Mouse (Mus musculus) forebrain, embryonic 14.5 days (tissue): Measurements from ENCODE around the gene Ltb4r2. TPM values are rescaled to one million over a fixed set of nuclear protein-coding genes. Genes with fewer than 3 reads are reported as not detected.

Source experiments
- ATAC-seq: fragments of 200-750 bp; cut with Nextera tagmentation; 2 replicates; pipeline ENCODE4 v1.8.0; 2017; ENCODE audit warnings: mild to moderate bottlenecking, moderate library complexity
- DNase-seq: peaks from one replicate; pipeline ENCODE4 v3.0.0-alpha.2; 2015; ENCODE audit warnings: low spot score
- H3K27ac ChIP-seq: fragments of 300-500 bp; sonication (generic); 2 replicates; pipeline ENCODE4 v1.5.1; 2014; ENCODE audit warnings: low read depth, mild to moderate bottlenecking, control low read depth, low read length, moderate library complexity
- H3K27me3 ChIP-seq: fragments of 300-500 bp; sonication (generic); replicated peaks from 2 replicates; pipeline ENCODE4 v1.6.1; 2014; ENCODE audit warnings: low read length, control low read depth, mixed read lengths; ENCODE audit not compliant: control insufficient read depth, insufficient read depth
- H3K36me3 ChIP-seq: fragments of 300-500 bp; sonication (generic); 2 replicates; pipeline ENCODE4 v1.6.1; 2014; ENCODE audit warnings: low read length, control low read depth; ENCODE audit not compliant: control insufficient read depth, insufficient read depth
- H3K4me1 ChIP-seq: fragments of 300-500 bp; sonication (generic); 2 replicates; pipeline ENCODE4 v1.6.1; 2014; ENCODE audit warnings: antibody characterized with exemption, low read length, control low read depth; ENCODE audit not compliant: control insufficient read depth, insufficient read depth
- H3K4me2 ChIP-seq: fragments of 300-500 bp; sonication (generic); 2 replicates; pipeline ENCODE4 v1.6.1; 2014; ENCODE audit warnings: mild to moderate bottlenecking, control low read depth, low read length
- H3K4me3 ChIP-seq: fragments of 300-500 bp; sonication (generic); 2 replicates; pipeline ENCODE4 v1.5.1; 2014; ENCODE audit warnings: low read depth, low read length, control low read depth
- H3K9ac ChIP-seq: fragments of 300-500 bp; sonication (generic); 2 replicates; pipeline ENCODE4 v1.6.1; 2014; ENCODE audit warnings: mild to moderate bottlenecking, low read length, control low read depth, moderate library complexity
- H3K9me3 ChIP-seq: fragments of 300-500 bp; sonication (generic); replicated peaks from 2 replicates; pipeline ENCODE4 v1.6.1; 2016; ENCODE audit warnings: low read length, control low read depth, mixed read lengths; ENCODE audit not compliant: control insufficient read depth
- WGBS: fragments of 180-500 bp; shearing (Covaris S2); extraction: QIAGEN DNeasy Blood & Tissue Kit; methylation state at CpG from one replicate; pipeline ENCODE4 v1.1.7; 2014; 5-methylcytosine and 5-hydroxymethylcytosine counted together
- polyA plus RNA-seq: library from polyadenylated mRNA; unstranded; fragments of >200 nt; fragmentation: Nextera tagmentation; extraction: Ambion mirVana; gene quantifications from 2 replicates; pipeline ENCODE4 v1.2.1, GENCODE M21; 2014

Gene Ltb4r2
- polyA plus RNA-seq, 1 experiment from 2014 or later, result 0.14 TPM

DNA sequence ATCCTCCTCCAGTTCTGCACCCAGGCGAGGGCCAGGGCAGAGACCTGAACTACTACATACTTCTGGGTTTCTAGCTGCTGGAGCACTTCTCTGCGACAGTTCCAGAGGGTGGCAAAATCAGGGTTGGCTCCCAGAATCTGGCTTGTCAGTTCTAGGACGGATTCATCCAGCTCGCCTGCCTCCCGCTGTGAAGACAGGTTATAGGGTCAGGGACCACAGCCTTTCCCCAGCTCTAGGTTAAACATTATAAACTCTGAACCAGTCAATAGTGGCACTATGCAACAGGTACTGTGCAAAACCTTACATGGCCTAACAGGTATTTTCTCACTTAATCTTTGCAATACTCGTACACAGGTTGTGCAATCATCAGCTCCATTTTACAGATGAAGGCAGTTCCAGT is 40.2 kb upstream of the Ltb4r2 start:
- DNase-seq, result no peak
- Histone ChIP-seq H3K4me2 (peak overlapping the region; percentile 75), H3K36me3 (peaks cover 27% of the 10 kb centered on the region), H3K9me3 (no peaks in the 10 kb centered on the region), H3K27me3 (no peaks in the 10 kb centered on the region), H3K9ac (no peak overlapping the region), H3K4me1 (no peaks in the 10 kb centered on the region), H3K4me3 (peak overlapping the region; percentile 77), H3K27ac (no peak overlapping the region)
- WGBS, result 76% methylated on average over 6 of the region's 6 CpGs
- no peak for ATAC-seq

DNA sequence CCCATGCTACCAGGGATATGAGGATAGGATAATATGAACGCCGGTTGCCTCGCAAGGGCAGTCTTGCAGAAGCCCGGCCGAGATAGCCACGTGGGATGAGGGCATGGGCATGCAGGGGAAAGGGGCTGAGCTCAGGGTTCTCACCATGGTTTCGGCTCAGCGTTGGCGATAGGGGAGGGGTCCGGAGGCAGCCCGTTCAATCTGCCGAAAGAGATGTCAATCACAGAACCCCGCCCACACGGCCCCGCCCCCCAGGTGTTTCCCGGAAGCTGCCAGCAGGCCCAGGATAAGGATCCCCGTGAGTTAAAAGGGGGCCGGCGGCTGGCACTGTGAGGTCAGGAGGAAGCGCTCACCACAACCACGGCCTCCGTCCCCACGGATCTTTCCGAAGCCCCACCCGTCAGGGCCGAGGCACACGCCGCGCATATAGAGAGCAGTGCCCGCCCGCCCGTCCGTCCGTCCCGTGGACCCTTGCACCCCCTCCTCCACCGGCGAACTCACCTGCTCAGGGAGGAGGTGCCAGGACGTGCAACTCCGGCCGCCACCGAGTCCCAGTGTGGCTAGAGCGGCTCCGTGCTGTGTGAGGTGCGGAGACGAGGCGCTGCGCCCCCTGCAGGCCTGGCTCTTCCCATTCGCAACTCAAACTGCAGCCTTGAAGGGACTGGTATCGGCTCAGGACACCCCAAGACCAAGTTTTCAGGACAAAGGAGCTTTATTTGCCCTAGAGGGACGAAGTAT is 39.4 kb upstream of the Ltb4r2 start, which contains the start of gene Rabggta:
TSS of gene Rabggta (minus strand) at position 564 of the 738 bp plus-strand sequence.
- ATAC-seq (peak; percentile 97), DNase-seq (peak; percentile 96)
- H3K36me3 ChIP-seq, result peaks cover 22% of the 10 kb centered on the region
- H3K27ac ChIP-seq, result peak within 1 kb of the TSS; percentile 84
- H3K9me3 ChIP-seq, result no peaks in the 10 kb centered on the region
- H3K4me3 ChIP-seq, result peak within 1 kb of the TSS; percentile 77
- peak within 1 kb of the TSS; percentile 87 for H3K9ac ChIP-seq
- under 1% methylated on average over 50 of the region's 50 CpGs for WGBS
- H3K4me1 ChIP-seq, result no peaks in the 10 kb centered on the region
- no peaks in the 10 kb centered on the region for H3K27me3 ChIP-seq
- peak within 1 kb of the TSS; percentile 75 for H3K4me2 ChIP-seq

DNA sequence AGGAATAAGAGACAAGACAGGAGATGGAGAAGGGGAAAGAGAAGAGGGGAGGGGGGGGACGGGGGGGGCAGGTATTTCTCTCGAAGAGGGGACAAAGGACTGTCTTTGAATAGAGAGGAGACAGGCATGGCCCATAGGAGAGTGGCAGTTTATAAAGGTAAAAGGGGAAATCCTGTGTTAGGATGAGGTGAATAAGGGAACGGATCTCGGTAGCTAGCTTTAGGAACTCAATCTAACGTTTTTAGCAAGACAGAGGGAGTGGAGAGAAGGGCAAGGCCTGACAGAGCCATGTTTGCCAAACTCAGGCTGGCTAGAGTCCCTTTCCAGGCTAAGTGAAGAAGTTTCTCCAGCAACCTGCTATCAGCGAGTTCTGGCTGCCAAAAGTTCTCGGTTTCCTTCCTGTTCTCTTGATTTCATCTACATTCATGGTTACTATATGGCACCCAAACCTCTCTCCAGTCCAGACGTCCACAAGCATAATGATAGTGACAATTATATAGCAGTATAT is 38.7 kb upstream of the Ltb4r2 start:
- Histone ChIP-seq H3K9ac (peak overlapping the region; percentile 87), H3K4me3 (peak overlapping the region; percentile 77), H3K4me2 (peak overlapping the region; percentile 75), H3K27ac (no peak overlapping the region), H3K27me3 (no peaks in the 10 kb centered on the region), H3K36me3 (peaks cover 15% of the 10 kb centered on the region), H3K9me3 (no peaks in the 10 kb centered on the region), H3K4me1 (no peaks in the 10 kb centered on the region)
- no peak for DNase-seq
- peak; percentile 27 for ATAC-seq
- 45% methylated on average over 8 of the region's 8 CpGs for WGBS

DNA sequence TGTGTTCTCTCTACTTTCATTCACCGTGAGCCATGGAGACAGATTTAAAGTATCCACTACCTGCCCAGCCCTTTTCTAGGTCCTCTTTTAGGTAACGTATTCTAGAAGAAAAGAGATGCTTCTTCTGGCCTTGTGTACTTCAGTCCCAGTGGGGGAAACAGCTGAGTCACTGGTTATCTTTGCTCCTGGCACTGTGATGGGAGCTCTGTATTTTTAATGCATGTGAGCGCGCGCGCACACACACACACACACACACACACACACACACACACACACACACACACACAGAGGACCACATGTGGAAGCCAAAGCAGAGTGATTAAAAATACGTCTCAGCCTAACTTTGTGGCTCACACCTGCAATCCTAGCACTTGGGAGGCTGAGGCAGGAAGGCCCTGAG is 37.8 kb upstream of the Ltb4r2 start:
- H3K9ac ChIP-seq, result no peak overlapping the region
- ATAC-seq, result no peak
- no peaks in the 10 kb centered on the region for H3K27me3 ChIP-seq
- H3K4me3 ChIP-seq, result no peak overlapping the region
- H3K27ac ChIP-seq, result no peak overlapping the region
- H3K36me3 ChIP-seq, result peaks cover 10% of the 10 kb centered on the region
- H3K4me2 ChIP-seq, result no peak overlapping the region
- 96% methylated on average over 7 of the region's 7 CpGs for WGBS
- no peaks in the 10 kb centered on the region for H3K4me1 ChIP-seq
- no peak for DNase-seq
- H3K9me3 ChIP-seq, result no peaks in the 10 kb centered on the region

DNA sequence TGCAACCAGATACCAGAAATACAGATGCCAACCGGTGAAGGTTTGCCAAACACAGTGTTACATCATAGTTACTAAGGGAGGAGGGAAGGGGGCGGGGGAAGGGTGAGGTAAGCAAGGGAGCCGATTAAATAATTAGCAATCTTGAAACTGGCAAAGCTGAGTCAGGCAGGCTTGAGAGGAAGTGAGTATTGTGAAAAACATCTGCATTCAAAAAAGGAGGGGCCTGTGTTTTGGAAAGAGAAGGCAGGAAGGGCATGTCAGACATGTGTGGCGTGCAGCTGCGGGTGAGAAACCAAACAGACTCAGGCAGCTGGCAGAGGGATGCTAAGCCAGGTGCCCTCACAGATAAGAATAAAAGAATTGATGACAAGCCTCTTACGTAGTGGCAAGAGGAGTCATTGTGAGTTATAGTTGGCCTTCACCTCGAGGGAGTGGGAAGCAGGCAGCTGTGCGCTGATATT is 36.8 kb upstream of the Ltb4r2 start:
- ATAC-seq (no peak), DNase-seq (no peak)
- H3K4me2 ChIP-seq, result no peak overlapping the region
- H3K27me3 ChIP-seq, result no peaks in the 10 kb centered on the region
- WGBS, result 64% methylated on average over 8 of the region's 8 CpGs
- H3K36me3 ChIP-seq, result peaks cover under 1% of the 10 kb centered on the region; the same call in 1 of the 2 replicates
- H3K9ac ChIP-seq, result no peak overlapping the region
- no peak overlapping the region for H3K4me3 ChIP-seq
- no peak overlapping the region for H3K27ac ChIP-seq
- no peaks in the 10 kb centered on the region for H3K4me1 ChIP-seq
- no peaks in the 10 kb centered on the region for H3K9me3 ChIP-seq

DNA sequence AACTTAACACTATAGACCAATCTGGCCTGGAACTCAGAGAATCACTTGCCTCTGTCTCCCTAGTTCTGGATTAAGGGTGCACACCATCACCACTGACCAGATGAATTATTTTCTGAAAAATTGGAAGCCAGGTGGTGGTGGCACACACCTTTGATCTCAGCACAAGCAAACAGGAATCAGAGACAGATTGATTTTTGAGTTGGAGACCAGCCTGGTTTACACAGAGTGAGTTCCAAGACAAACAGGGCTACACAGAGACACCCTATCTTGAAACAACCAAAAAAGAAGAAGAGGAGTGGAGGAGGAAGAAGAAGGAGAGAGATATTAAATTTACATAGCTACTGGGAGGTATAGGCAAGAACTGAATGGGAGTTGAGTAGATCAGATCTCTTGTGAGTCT is 35.0 kb upstream of the Ltb4r2 start:
- no peak for DNase-seq
- Histone ChIP-seq H3K36me3 (no peaks in the 10 kb centered on the region), H3K27ac (no peak overlapping the region), H3K9me3 (no peaks in the 10 kb centered on the region), H3K9ac (no peak overlapping the region), H3K4me2 (no peak overlapping the region), H3K4me1 (no peaks in the 10 kb centered on the region), H3K4me3 (no peak overlapping the region), H3K27me3 (no peaks in the 10 kb centered on the region)
- ATAC-seq, result no peak

DNA sequence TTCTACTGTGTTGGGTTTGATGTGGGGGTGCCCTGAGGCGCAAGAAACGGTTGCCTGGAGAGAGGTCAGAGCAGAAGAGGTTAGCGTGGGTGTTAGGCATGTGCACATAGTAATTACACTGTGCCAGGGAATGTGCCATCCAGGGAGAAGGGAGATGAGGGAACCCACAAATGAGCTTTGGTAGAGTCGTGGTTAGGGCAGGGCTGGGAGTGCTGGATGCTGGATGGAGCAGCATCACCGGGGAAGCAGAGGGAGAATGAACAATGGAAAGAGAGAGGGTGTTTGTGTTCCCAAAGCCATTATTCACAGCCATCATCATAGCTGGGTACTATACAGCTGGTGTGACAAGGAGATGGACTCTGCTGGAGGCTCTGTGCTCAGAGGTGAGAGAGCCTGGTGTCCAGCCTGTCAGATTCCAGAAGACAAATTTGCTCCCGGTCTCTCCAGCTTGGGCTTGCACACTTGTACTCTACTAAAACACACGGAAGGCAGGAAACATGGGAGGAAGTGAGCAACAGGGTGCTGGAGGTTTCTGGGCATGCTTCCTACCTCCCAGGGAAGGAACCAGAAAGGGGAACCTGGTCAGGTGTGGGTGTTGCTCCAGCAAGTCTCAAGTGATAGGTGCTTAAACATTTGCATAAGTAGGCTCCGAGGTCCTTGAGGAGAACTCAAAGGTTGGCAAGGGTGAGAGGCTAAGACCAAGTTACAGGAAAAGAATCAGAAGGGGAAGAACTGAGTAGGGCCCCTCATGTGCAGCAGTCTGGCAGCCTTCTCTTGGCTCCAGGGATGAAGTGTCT is 33.1 kb upstream of the Ltb4r2 start:
- Histone ChIP-seq H3K27ac (no peak overlapping the region), H3K4me2 (no peak overlapping the region), H3K27me3 (no peaks in the 10 kb centered on the region), H3K9ac (no peak overlapping the region), H3K4me3 (no peak overlapping the region), H3K4me1 (no peaks in the 10 kb centered on the region), H3K9me3 (no peaks in the 10 kb centered on the region), H3K36me3 (no peaks in the 10 kb centered on the region)
- ATAC-seq, result no peak
- 74% methylated on average over 8 of the region's 8 CpGs for WGBS
- DNase-seq, result no peak

DNA sequence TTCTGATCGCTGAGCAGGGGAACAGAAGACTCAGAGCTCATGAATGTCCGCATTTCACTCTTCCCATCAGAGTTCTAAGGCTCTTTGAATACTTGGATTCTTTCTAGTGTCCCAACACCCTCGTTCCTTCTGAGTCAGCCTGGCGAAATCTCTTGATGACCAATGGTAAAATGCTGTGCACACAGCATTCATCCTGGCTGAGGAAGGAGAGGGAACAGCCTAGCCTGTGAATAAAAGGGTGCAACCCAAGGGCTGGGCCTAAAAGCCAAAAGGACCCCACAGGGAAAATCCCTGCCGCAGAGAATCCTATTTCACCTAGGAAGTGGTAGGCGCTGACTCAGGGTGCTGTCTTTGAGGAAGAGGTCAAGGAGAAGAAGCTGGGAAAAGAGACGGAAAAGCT is 31.1 kb upstream of the Ltb4r2 start:
- 71% methylated on average over 7 of the region's 7 CpGs for WGBS
- no peak overlapping the region for H3K9ac ChIP-seq
- no peak overlapping the region for H3K27ac ChIP-seq
- no peaks in the 10 kb centered on the region for H3K36me3 ChIP-seq
- H3K27me3 ChIP-seq, result no peaks in the 10 kb centered on the region
- H3K4me1 ChIP-seq, result no peaks in the 10 kb centered on the region
- no peaks in the 10 kb centered on the region for H3K9me3 ChIP-seq
- no peak for ATAC-seq
- no peak overlapping the region for H3K4me3 ChIP-seq
- no peak overlapping the region for H3K4me2 ChIP-seq
- no peak for DNase-seq
